Mouse (Mus musculus) small intestine, adult 2 months (tissue): ENCODE measurements at regions not wholly inside any gene's neighbourhood (a gene's known extent, or its start where the extent isn't known, plus 50 kb on each side); places are given as distances from the start of the nearest gene placed in this dataset.

Experiments
- CTCF ChIP-seq: fragments of 200-500 bp; IDR thresholded peaks from 2 replicates; pipeline ENCODE4 v1.5.1; 2012; ENCODE audit warnings: low read depth, mild to moderate bottlenecking, control low read depth, inconsistent platforms, low read length, moderate library complexity, mixed read lengths; ENCODE audit not compliant: insufficient replicate concordance, insufficient read length; ENCODE audit errors: extremely low read depth
- POLR2A ChIP-seq: fragments of 200-500 bp; IDR thresholded peaks from 2 replicates; pipeline ENCODE4 v1.6.1; 2012; ENCODE audit warnings: low read depth, mild to moderate bottlenecking, control low read depth, inconsistent platforms, low read length, moderate library complexity

DNA sequence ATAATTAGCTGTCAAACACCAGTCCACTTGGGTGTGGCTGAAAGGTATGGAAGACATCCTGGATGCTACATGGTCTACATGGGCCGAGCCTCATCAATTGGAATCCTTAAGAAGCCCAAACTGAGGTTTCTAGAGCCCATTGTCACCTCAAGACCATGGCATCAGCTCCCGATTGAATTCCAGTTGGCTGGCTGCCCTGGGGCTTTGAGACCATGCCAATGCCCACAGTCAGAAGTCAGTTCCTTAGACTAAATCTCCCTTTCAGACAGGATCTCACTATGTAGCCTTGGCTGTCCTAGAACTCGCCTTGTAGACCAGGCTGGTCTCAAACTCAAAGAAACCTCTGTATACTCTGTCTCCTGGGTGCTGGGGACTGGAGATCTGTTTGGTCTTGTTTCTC is 423.8 kb downstream of the Med13l start:
- no peak for TF ChIP-seq CTCF
- no peak for TF ChIP-seq POLR2A
